Mouse (Mus musculus): ENCODE data around the gene Cyb561d2. TPM values are rescaled to one million over a fixed set of nuclear protein-coding genes. Genes with fewer than 3 reads are reported as not detected.

The Cyb561d2 gene
- polyA plus RNA-seq, 1 experiment, result 62.6 TPM

DNA sequence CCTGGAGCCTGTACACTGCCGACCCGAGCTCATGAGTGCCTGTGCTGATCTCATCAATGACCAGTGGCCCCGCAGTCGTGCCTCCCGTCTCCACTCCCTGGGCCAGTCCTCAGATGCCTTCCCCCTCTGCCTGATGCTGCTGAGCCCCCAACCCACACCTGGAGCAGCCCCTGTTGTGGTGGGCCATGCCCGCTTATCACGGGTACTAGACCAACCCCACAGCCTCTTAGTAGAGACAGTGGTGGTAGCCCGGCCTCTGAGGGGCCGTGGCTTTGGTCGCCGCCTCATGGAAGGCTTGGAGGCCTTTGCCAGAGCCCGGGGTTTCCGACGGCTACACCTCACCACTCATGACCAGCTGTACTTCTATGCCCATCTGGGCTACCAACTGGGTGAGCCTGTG lies 41.2 kb upstream of the Cyb561d2 start:
- Histone ChIP-seq H3K27ac (ENCODE audit: insufficient read depth, low read depth, low read length) (no peak overlapping the region), H3K4me3 (ENCODE audit: insufficient read depth, low read depth, low read length) (no peak overlapping the region), H3K36me3 (ENCODE audit: control insufficient read depth, insufficient read depth, low read length) (no peaks in the 10 kb centered on the region), H3K4me1 (ENCODE audit: control insufficient read depth, insufficient read depth, low read length) (peaks cover 21% of the 10 kb centered on the region; the same call in 1 of the 2 replicates), H3K27me3 (replicated peaks; ENCODE audit: control insufficient read depth, insufficient read depth, low read length) (no peaks in the 10 kb centered on the region)
- TF ChIP-seq CTCF (conservative IDR thresholded peaks at IDR 0.05; ENCODE audit: insufficient read depth, insufficient read length, low read depth, low read length), result no peak
- no peak for TF ChIP-seq POLR2A (IDR thresholded peaks at IDR 0.05; ENCODE audit: low read depth, low read length)
- DNase-seq, result no peak
- 93% methylated on average over 14 of the region's 14 CpGs for WGBS

DNA sequence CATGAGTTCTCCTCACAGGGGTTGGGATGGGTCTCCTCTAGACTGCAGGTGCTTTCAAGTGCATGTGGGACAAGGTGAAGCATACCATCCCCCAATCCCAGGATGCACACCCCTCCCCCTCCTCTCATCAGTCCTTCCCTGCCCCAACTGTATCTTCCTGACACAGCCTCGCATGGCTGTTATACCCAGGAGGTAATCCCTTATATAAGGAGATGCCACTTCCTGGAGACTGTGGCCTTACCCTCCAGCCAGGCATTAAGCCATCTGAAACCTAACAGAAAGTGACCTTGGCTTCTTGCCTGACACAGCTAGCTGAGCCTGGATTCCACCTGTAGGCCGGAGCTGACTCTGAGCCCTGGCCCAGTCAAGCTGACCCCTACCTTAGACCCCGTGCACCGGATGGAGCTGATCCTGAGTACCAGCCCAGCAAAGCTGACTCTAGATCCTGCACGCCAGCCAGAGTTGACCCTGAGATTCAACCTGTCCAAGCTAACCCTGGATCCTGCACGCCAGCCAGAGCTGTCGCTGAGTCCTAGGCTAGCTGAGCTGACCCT lies 40.6 kb upstream of the Cyb561d2 start:
- H3K4me3 ChIP-seq (ENCODE audit: insufficient read depth, low read depth, low read length), result no peak overlapping the region
- peaks cover 18% of the 10 kb centered on the region for H3K4me1 ChIP-seq (ENCODE audit: control insufficient read depth, insufficient read depth, low read length)
- 53% methylated on average over 7 of the region's 7 CpGs for WGBS
- no peaks in the 10 kb centered on the region for H3K27me3 ChIP-seq (replicated peaks; ENCODE audit: control insufficient read depth, insufficient read depth, low read length)
- H3K27ac ChIP-seq (ENCODE audit: insufficient read depth, low read depth, low read length), result no peak overlapping the region
- TF ChIP-seq POLR2A (IDR thresholded peaks at IDR 0.05; ENCODE audit: low read depth, low read length), result no peak
- no peak for TF ChIP-seq CTCF (conservative IDR thresholded peaks at IDR 0.05; ENCODE audit: insufficient read depth, insufficient read length, low read depth, low read length)
- H3K36me3 ChIP-seq (ENCODE audit: control insufficient read depth, insufficient read depth, low read length), result no peaks in the 10 kb centered on the region
- peak; percentile 59 for DNase-seq

DNA sequence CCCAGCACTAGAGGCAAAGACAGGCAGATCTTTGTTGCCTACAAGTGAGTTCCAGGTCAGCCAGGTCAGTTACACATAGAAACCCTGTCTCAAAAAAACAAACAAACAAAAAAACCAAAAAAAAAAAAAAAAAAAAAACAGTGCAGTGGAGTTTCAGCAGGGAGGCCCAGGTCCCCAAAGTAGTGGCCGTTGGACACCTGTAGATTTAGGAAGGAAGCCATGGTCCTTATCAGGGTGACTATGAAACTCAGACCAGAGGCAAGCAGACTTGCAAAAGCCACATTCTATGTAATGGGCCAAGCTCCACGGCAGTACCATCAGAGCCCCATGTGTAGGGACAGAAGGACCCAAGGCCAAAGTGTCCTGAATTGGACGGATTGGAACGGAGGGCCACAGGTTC lies 39.6 kb upstream of the Cyb561d2 start:
- DNase-seq, result no peak
- Histone ChIP-seq H3K4me1 (ENCODE audit: control insufficient read depth, insufficient read depth, low read length) (peaks cover 26% of the 10 kb centered on the region), H3K36me3 (ENCODE audit: control insufficient read depth, insufficient read depth, low read length) (no peaks in the 10 kb centered on the region), H3K27me3 (replicated peaks; ENCODE audit: control insufficient read depth, insufficient read depth, low read length) (no peaks in the 10 kb centered on the region), H3K4me3 (ENCODE audit: insufficient read depth, low read depth, low read length) (peak overlapping the region; percentile 91; the same call in 1 of the 2 replicates), H3K27ac (ENCODE audit: insufficient read depth, low read depth, low read length) (peak overlapping the region; percentile 16; the same call in 1 of the 2 replicates)
- 59% methylated on average over 4 of the region's 4 CpGs for whole genome bisulfite sequencing
- no peak for TF ChIP-seq CTCF (conservative IDR thresholded peaks at IDR 0.05; ENCODE audit: insufficient read depth, insufficient read length, low read depth, low read length)
- TF ChIP-seq POLR2A (IDR thresholded peaks at IDR 0.05; ENCODE audit: low read depth, low read length), result no peak

DNA sequence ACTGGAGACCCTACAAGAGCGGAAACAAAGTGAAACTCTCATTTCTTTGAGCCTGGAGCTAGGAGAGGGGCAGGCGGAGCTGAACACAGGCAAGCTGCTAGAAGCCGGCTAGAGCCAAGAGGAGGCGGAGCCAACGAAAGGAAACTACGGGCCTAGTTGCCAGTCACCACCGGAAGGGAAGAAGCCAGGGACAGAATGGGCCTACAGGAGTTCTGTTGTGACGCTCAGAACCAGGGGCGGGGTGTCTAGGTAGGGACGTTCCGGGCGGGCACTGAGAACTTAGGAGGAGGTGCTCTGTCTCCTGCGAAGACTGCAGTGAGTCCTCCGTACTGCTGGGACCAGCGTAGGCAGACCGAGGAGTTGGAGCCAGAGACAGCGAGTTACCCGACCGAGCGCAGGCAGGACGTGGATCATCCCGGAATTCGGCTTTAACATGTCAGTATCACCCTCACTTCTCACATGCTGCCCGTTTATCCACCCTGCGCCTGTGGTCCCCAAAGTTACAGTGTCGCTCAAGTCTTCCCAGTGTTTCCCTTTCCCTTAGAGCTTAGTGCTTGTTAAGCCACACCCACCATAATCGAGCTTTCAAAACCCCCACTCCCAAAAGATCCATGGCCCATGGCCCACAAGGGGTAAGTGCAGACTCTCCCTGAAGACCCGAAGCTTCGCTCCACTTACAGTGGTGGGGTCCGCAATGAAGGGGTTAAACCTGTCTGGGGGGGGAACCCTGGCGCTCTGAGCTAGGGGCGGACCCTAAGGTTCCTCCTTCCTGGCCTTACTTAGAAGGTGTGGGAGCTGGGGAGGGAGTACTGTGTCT lies 38.7 kb upstream of the Cyb561d2 start, which contains the start of gene Hyal3:
Gene Hyal3 (plus strand): TSS at position 318 of the 817 bp plus-strand sequence.
- Histone ChIP-seq H3K4me1 (ENCODE audit: control insufficient read depth, insufficient read depth, low read length) (peaks cover 35% of the 10 kb centered on the region), H3K27me3 (replicated peaks; ENCODE audit: control insufficient read depth, insufficient read depth, low read length) (no peaks in the 10 kb centered on the region), H3K27ac (ENCODE audit: insufficient read depth, low read depth, low read length) (peak within 1 kb of the TSS; percentile 98), H3K36me3 (ENCODE audit: control insufficient read depth, insufficient read depth, low read length) (no peaks in the 10 kb centered on the region), H3K4me3 (ENCODE audit: insufficient read depth, low read depth, low read length) (peak within 1 kb of the TSS; percentile 91)
- TF ChIP-seq POLR2A (IDR thresholded peaks at IDR 0.05; ENCODE audit: low read depth, low read length) (peak; percentile 89), CTCF (conservative IDR thresholded peaks at IDR 0.05; ENCODE audit: insufficient read depth, insufficient read length, low read depth, low read length) (no peak)
- peak; percentile 98 for DNase-seq
- under 1% methylated on average over 32 of the region's 32 CpGs for WGBS

DNA sequence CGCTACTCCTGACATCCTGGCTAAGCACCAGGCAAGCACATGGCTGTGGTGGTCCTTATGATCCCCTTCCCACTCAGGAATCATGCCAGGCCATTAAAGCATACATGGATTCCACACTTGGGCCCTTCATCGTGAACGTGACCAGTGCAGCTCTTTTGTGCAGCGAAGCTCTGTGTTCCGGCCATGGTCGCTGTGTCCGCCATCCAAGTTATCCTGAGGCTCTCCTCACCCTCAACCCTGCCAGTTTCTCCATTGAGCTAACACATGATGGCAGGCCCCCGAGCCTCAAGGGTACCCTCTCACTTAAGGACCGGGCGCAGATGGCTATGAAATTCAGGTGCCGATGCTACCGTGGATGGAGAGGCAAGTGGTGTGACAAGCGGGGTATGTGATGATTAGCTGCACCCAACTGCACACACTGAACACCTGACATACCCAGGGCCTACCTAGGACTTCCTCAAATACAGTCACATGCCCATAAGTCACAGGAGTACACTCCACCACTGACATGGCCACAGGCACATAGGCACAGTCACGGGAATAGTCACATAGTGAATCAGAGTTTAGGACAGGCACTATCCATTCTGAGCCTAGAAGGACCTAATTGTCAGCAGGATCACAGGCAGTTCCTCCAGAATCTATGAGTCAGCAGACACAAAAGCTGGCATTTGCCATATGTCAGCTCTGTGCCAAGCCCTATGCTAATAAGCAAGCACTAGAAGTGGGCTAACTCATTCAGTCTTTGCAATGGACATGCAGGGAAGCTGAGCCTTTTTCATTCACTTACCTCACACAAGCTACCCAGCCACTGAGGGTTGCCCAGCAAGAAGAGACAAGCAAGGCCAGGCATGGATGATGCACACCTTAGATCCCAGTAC lies 37.3 kb upstream of the Cyb561d2 start:
- no peak overlapping the region for H3K4me3 ChIP-seq (ENCODE audit: insufficient read depth, low read depth, low read length)
- DNase-seq, result no peak
- H3K36me3 ChIP-seq (ENCODE audit: control insufficient read depth, insufficient read depth, low read length), result no peaks in the 10 kb centered on the region

DNA sequence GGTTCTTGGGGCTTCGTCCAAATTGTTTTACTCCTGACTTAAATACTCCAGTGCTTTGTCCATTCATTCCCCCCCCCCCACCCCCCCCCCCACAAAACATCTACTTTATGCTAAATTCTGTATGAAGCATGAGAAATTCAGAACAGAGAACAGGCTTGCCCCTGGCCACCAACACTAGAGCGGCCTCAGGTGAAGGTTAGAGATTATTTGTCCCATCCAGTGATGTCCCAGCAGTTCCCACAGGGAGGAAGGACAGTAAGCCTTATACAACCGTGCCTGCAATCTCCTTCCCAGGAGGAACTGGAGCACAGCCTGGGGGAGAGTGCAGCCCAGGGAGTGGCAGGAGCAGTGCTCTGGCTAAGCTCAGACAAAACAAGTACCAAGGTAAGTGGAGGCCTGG lies 36.6 kb upstream of the Cyb561d2 start, which contains the start of gene Naa80:
Gene Naa80 (plus strand): TSS at position 301 of the 400 bp plus-strand sequence.
- Histone ChIP-seq H3K4me3 (ENCODE audit: insufficient read depth, low read depth, low read length) (no peak within 1 kb of the TSS), H3K36me3 (ENCODE audit: control insufficient read depth, insufficient read depth, low read length) (no peaks in the 10 kb centered on the region), H3K27me3 (replicated peaks; ENCODE audit: control insufficient read depth, insufficient read depth, low read length) (no peaks in the 10 kb centered on the region), H3K27ac (ENCODE audit: insufficient read depth, low read depth, low read length) (no peak within 1 kb of the TSS), H3K4me1 (ENCODE audit: control insufficient read depth, insufficient read depth, low read length) (peaks cover 35% of the 10 kb centered on the region)
- no peak for DNase-seq
- 82% methylated on average over 3 of the region's 3 CpGs for WGBS
- no peak for TF ChIP-seq CTCF (conservative IDR thresholded peaks at IDR 0.05; ENCODE audit: insufficient read depth, insufficient read length, low read depth, low read length)
- TF ChIP-seq POLR2A (IDR thresholded peaks at IDR 0.05; ENCODE audit: low read depth, low read length), result no peak

More for the DNA sequence above, 37.3 kb upstream of the Cyb561d2 start:
- Histone ChIP-seq H3K27ac (ENCODE audit: insufficient read depth, low read depth, low read length) (no peak overlapping the region), H3K4me1 (ENCODE audit: control insufficient read depth, insufficient read depth, low read length) (peaks cover 35% of the 10 kb centered on the region), H3K27me3 (replicated peaks; ENCODE audit: control insufficient read depth, insufficient read depth, low read length) (no peaks in the 10 kb centered on the region)
- 95% methylated on average over 14 of the region's 14 CpGs for WGBS
- TF ChIP-seq CTCF (conservative IDR thresholded peaks at IDR 0.05; ENCODE audit: insufficient read depth, insufficient read length, low read depth, low read length) (no peak), POLR2A (IDR thresholded peaks at IDR 0.05; ENCODE audit: low read depth, low read length) (no peak)
